Mouse (Mus musculus): ENCODE data around the gene Cacnb4. TPM values are rescaled to one million over a fixed set of nuclear protein-coding genes. Genes with fewer than 3 reads are reported as not detected.

Cacnb4 gene
- polyA plus RNA-seq, 1 experiment, result 0.04 TPM

DNA sequence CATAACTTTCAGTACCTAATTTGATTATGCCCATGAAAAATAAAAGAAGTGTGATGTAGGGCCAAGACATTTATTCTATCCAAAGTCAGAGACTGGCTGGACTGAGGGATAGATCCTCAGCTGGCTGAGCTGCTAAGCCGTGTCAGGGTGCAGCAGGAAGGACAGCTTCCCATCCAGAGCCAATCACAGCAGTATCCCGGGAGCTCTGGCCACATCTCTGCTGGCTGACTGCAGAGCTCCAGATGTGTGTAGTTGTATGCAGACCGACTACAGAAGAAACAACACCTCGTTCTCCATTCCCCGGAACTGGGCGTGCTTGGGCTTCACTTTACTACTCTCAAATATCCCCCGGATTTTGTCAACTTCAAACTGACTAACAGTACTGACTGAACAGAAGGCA is 243.3 kb downstream of the Cacnb4 start:
- no peak for TF ChIP-seq POLR2A (IDR thresholded peaks at IDR 0.05; ENCODE audit: borderline replicate concordance, extremely low read depth, low read depth, low read length)
- no peak for TF ChIP-seq CTCF (IDR thresholded peaks at IDR 0.05; ENCODE audit: insufficient read depth, low read length)
- DNase-seq, result no peak
- WGBS, result 59% methylated on average over 7 of the region's 7 CpGs
- peaks cover 7% of the 10 kb centered on the region for H3K4me1 ChIP-seq (ENCODE audit: control insufficient read depth, insufficient read depth, low read length)
- no peak overlapping the region for H3K4me3 ChIP-seq (replicated peaks; ENCODE audit: extremely low read depth, low read depth, low read length)

DNA sequence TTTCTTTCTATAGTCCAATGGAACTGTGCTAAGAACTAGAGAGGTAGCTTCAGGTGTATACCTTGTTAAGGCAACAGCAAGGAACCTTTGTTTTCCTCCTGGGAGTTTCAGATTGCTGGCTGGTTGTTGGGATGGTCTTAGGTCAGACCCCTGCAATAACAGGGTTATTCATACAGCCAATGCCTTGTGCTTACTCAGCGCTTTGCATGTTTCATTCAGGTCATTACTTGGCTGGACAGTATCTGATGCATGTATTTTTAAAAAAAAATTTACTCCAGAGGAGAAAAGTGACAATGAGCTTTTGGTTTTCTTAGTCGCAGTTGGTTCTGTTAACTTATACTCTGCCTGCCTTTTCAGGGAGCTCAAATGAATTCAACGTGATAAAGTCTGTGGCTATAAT is 249.2 kb downstream of the Cacnb4 start:
- WGBS, result 76% methylated on average over 3 of the region's 3 CpGs
- no peak for DNase-seq
- Histone ChIP-seq H3K4me1 (ENCODE audit: control insufficient read depth, insufficient read depth, low read length) (peaks cover 8% of the 10 kb centered on the region), H3K4me3 (replicated peaks; ENCODE audit: extremely low read depth, low read depth, low read length) (no peak overlapping the region)
- TF ChIP-seq POLR2A (IDR thresholded peaks at IDR 0.05; ENCODE audit: borderline replicate concordance, extremely low read depth, low read depth, low read length), result no peak
- TF ChIP-seq CTCF (IDR thresholded peaks at IDR 0.05; ENCODE audit: insufficient read depth, low read length), result no peak

DNA sequence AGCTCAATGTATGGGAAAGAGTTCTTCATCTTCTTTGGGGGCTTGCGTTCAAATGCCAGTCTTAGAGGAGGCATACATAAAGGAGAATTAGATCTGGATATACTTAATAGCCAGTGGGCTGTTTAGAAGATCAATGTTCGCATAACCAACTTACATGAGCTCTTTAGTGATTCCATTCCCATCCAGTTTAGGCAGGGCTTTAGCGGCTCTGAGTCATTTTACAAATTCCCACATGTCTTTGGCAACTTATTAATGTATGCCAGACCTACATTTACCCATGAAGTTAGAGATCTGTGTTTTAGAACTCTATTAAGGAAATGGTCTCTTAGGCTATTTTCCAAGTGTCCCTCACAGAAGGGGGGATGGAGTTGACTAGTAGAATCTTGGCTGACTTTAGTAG is 250.6 kb downstream of the Cacnb4 start:
- no peak for DNase-seq
- Histone ChIP-seq H3K4me3 (replicated peaks; ENCODE audit: extremely low read depth, low read depth, low read length) (no peak overlapping the region), H3K4me1 (ENCODE audit: control insufficient read depth, insufficient read depth, low read length) (peaks cover 15% of the 10 kb centered on the region)
- TF ChIP-seq CTCF (IDR thresholded peaks at IDR 0.05; ENCODE audit: insufficient read depth, low read length), result no peak
- TF ChIP-seq POLR2A (IDR thresholded peaks at IDR 0.05; ENCODE audit: borderline replicate concordance, extremely low read depth, low read depth, low read length), result no peak
- WGBS, result 89% methylated on average over 3 of the region's 3 CpGs

DNA sequence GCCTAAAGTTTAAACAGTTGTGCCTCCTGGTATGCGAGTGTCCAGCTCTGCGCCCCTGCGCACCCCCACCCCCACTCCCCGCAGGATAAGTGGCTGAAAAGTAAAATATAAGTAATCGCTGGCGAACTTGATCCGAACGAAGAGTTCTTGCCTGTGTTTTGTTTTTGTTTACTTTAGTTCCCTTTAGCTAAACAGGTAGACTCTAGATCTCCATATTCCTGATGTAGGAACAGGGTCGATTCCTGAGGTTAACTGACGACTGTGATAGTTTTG is 251.2 kb downstream of the Cacnb4 start:
- peak; percentile 19 for DNase-seq
- H3K4me3 ChIP-seq (replicated peaks; ENCODE audit: extremely low read depth, low read depth, low read length), result peak overlapping the region; percentile 64
- 13% methylated on average over 10 of the region's 10 CpGs for WGBS
- no peak for TF ChIP-seq POLR2A (IDR thresholded peaks at IDR 0.05; ENCODE audit: borderline replicate concordance, extremely low read depth, low read depth, low read length)
- no peak for TF ChIP-seq CTCF (IDR thresholded peaks at IDR 0.05; ENCODE audit: insufficient read depth, low read length)
- H3K4me1 ChIP-seq (ENCODE audit: control insufficient read depth, insufficient read depth, low read length), result peaks cover 18% of the 10 kb centered on the region

DNA sequence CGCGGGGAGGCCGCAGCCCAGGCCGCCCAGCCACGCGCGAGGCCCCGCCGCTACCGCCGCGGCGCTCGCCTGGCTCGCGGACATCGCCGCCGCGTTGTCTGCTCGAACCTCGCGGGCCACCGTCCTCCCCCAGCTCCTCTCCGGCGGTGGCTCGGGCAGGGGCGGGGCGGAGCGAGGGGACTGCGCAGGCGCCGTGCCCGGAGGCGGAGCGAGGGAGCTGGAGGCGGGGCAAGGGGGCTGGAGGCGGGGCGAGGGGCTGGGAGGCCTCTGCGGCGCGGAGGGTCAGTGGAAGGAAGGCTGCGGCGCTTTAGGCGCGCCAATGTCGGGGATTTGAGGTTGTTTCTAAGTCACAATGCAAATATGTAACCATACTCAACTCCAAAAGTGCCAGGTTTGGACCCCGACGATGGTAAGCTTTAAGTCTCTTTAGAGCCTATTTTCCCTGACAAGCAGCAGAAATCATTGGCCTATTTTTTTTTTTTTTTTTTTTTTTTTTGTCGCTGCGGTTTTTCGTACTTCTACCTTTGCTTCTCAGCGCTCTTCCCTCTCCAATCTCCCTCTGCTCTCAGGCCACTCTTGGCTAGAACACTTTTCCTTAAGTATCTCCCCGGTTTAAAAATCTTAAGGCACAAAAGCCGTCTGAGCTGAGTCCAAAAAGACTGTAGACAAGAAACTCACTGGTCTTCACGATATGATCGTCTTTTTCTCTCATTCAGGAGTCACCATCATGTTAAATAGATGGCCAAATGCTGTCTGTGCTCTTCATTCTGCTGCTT is 251.7 kb downstream of the Cacnb4 start, which contains the start of gene Arl5a:
Gene Arl5a (minus strand): TSS at position 155 of the 776 bp plus-strand sequence.
- peak; percentile 94 for DNase-seq
- WGBS, result 1% methylated on average over 56 of the region's 57 CpGs
- peaks cover 20% of the 10 kb centered on the region for H3K4me1 ChIP-seq (ENCODE audit: control insufficient read depth, insufficient read depth, low read length)

DNA sequence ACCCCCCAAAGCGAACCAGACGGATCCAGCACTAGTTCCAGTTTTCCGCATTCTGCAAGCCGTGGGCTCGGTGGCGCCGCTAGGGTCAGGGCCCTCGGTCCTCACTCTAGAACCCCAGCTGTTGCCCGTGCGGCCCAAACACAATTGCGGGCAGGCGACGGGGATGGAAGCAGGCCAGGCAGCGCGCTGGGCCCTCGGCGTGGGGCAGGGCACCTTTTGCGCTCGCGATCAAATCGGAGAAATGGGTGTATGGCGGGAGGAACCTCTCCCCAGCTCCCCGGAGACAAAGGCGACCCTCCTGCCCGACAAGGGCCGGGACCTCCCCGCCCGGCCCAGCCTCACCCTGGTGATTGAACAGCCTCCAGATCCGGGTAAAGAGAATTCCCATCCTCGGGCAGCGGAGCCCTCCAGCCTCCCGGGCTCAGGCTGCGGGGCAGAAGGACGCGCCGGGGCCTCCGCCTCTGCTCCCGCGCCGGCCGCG is 252.3 kb downstream of the Cacnb4 start:
- TF ChIP-seq CTCF (IDR thresholded peaks at IDR 0.05; ENCODE audit: insufficient read depth, low read length) (no peak), POLR2A (IDR thresholded peaks at IDR 0.05; ENCODE audit: borderline replicate concordance, extremely low read depth, low read depth, low read length) (no peak)
- under 1% methylated on average over 42 of the region's 42 CpGs for WGBS
- no peak for DNase-seq
- Histone ChIP-seq H3K4me1 (ENCODE audit: control insufficient read depth, insufficient read depth, low read length) (peaks cover 20% of the 10 kb centered on the region), H3K4me3 (replicated peaks; ENCODE audit: extremely low read depth, low read depth, low read length) (peak overlapping the region; percentile 99)

More for the DNA sequence above, 251.7 kb downstream of the Cacnb4 start, which contains the start of gene Arl5a:
- H3K4me3 ChIP-seq (replicated peaks; ENCODE audit: extremely low read depth, low read depth, low read length), result peak within 1 kb of the TSS; percentile 99
- no peak for TF ChIP-seq CTCF (IDR thresholded peaks at IDR 0.05; ENCODE audit: insufficient read depth, low read length)
- peak; percentile 92; the same call in 1 of the 2 replicates for TF ChIP-seq POLR2A (IDR thresholded peaks at IDR 0.05; ENCODE audit: borderline replicate concordance, extremely low read depth, low read depth, low read length)

DNA sequence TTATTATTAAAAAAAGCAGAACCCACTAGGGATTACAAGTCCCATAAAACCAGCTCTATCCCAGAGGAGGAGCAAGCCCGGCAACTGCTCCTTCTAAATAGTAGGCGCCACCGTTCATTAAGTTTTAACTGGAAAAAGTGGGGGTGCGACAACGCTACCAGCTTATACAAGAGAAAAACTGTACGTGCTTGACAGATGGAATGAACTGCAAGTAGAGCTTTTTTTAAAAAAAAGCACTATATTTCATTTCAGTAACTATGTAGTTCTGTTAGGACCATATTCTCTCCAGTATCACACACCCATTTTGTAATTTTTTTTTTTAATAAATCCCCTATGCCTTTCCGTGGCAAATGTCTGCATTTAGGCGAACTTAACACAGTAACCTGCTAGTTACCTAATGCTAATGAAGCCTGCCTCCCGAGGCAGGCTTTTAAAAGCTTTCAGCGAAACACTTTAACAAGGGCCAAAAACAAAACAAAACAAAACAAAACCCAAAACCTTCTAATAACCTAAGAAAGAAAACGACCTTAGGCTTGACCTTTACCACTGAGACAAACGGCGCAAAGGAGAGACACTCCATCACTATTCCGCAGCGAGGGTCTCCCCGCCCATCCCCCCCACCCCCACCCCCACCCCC is 252.9 kb downstream of the Cacnb4 start:
- TF ChIP-seq CTCF (IDR thresholded peaks at IDR 0.05; ENCODE audit: insufficient read depth, low read length) (no peak), POLR2A (IDR thresholded peaks at IDR 0.05; ENCODE audit: borderline replicate concordance, extremely low read depth, low read depth, low read length) (no peak)

DNA sequence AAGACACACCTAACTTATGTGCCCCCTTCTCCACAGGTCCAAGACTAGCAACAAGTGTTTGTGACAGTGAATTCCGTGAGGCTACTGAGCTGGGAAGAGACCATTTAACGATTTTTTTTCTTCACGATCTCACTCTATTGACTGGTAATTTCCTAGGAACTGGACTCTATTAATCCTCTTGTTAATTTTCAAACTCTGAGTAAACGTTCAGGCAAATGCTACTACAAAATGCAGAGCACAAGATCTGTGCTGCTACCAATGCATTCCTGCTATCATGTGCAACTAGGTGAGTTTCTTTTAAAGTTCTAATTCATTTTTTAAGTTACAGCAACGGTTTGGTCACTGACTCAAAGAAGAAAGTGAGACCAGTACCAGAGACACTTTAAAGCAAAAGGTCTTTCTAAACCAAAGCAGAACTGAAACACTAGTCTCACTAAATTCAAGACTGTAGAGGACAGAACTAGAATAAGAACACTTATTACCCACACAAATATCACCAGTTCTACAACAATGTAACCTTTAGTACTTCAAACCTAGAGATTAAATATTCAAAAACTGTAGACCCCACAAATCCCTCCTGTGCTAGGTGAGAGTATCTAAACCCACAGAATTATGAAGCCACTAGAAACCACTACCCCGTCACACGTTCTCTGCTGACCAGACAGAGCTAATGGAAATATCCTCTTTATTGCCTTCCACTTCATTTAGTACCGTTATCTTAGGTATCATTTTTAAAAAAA is 253.6 kb downstream of the Cacnb4 start:
- TF ChIP-seq POLR2A (IDR thresholded peaks at IDR 0.05; ENCODE audit: borderline replicate concordance, extremely low read depth, low read depth, low read length) (no peak), CTCF (IDR thresholded peaks at IDR 0.05; ENCODE audit: insufficient read depth, low read length) (no peak)
- 31% methylated on average over 8 of the region's 8 CpGs for WGBS
- Histone ChIP-seq H3K4me1 (ENCODE audit: control insufficient read depth, insufficient read depth, low read length) (peaks cover 24% of the 10 kb centered on the region), H3K4me3 (replicated peaks; ENCODE audit: extremely low read depth, low read depth, low read length) (peak overlapping the region; percentile 23)
- no peak for DNase-seq

More for the DNA sequence above, 252.9 kb downstream of the Cacnb4 start:
- Histone ChIP-seq H3K4me1 (ENCODE audit: control insufficient read depth, insufficient read depth, low read length) (peaks cover 23% of the 10 kb centered on the region), H3K4me3 (replicated peaks; ENCODE audit: extremely low read depth, low read depth, low read length) (peak overlapping the region; percentile 99)
- no peak for DNase-seq
- 2% methylated on average over 16 of the region's 16 CpGs for WGBS

DNA sequence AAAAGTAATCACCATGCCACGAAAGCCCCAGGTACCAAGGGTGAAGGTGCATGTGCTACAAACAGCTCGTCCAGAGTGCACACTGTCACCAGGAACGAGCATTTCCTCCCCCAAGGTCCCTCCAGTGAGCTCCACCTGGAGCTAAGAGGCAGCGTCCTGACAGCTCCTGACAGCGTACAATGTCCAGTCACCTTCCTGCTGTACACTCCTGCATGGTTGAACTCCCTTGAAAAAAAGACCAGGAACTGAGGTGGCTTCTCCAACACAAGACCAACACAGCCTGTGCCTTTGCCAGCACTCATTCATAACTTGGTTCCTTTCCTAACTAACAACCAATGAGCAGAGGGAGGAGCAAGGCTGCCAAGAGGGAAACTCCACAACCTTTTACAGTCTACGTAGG is 255.4 kb downstream of the Cacnb4 start:
- peak; percentile 17 for DNase-seq
- 35% methylated on average over 6 of the region's 6 CpGs for WGBS

More for the DNA sequence above, 255.4 kb downstream of the Cacnb4 start:
- Histone ChIP-seq H3K4me3 (replicated peaks; ENCODE audit: extremely low read depth, low read depth, low read length) (no peak overlapping the region), H3K4me1 (ENCODE audit: control insufficient read depth, insufficient read depth, low read length) (peaks cover 27% of the 10 kb centered on the region)
- TF ChIP-seq POLR2A (IDR thresholded peaks at IDR 0.05; ENCODE audit: borderline replicate concordance, extremely low read depth, low read depth, low read length) (no peak), CTCF (IDR thresholded peaks at IDR 0.05; ENCODE audit: insufficient read depth, low read length) (no peak)
